Mouse (Mus musculus) adrenal gland, postnatal 14 days (tissue): Measurements from ENCODE around the gene Faap24. TPM values are rescaled to one million over a fixed set of nuclear protein-coding genes. Genes with fewer than 3 reads are reported as not detected.
A peak's percentile ranks its signal among the peaks of the same experiment; 100 is the strongest.

Source experiments
- DNase-seq: peaks from one replicate; pipeline ENCODE4 v3.0.0; 2021; ENCODE audit warnings: mixed read lengths
- long read RNA-seq, 2 experiments: library from polyadenylated mRNA; stranded (forward); transcript quantifications; one replicate each; pipeline ENCODE4 v2.0.0; 2021
- total RNA-seq: library from RNA; stranded (reverse); gene quantifications from 2 replicates; pipeline ENCODE4 v1.2.3, GENCODE M21; 2021

The Faap24 gene
- total RNA-seq = 5.6 and 8.4 TPM in 2 replicates
- long read RNA-seq, experiment 1, transcript Faap24-201 (4 exons, 1,857 nt) = major isoform, 19 of 19 reads
- long read RNA-seq, experiment 1, partial matches to known transcripts = 0 of 19 reads
- long read RNA-seq, experiment 1, other reads (novel, unspliced or antisense) = 0 of 19 reads
- long read RNA-seq, experiment 2, transcript Faap24-201 (4 exons, 1,857 nt) = major isoform, 13 of 14 reads
- long read RNA-seq, experiment 2, partial matches to known transcripts = 0 of 14 reads
- long read RNA-seq, experiment 2, other reads (novel, unspliced or antisense) = 1 of 14 reads

- DNase-seq = peak; percentile 93
These were observed at the start of gene Faap24, which contains the start of gene Cep89 for GRCm38 (mm10) chr7:35396542-35397168. Faap24 (minus strand) TSS chr7:35396836. Cep89 (plus strand) TSS chr7:35397035.

DNA sequence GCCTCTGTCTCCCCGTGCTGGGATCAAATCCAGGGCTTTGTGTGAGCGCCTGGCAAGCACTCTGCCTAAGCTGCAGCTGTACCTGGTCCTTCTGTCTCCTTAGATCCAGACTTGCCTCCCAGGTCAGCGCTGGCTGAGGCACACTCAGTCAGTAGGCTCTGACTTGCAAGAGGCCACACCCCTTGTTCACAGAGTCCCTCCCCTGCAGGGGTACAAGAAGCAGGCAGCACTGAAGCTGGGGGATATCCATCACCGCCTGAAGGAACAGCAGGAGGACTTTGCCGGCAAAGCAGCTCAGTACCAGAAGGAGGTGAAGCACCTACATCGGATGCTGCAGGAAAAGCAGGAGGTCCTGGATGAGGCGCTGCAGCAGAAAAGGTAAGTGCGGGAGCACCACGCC, 38.6 kb upstream of the Faap24 start:
- no peak for DNase-seq

DNA sequence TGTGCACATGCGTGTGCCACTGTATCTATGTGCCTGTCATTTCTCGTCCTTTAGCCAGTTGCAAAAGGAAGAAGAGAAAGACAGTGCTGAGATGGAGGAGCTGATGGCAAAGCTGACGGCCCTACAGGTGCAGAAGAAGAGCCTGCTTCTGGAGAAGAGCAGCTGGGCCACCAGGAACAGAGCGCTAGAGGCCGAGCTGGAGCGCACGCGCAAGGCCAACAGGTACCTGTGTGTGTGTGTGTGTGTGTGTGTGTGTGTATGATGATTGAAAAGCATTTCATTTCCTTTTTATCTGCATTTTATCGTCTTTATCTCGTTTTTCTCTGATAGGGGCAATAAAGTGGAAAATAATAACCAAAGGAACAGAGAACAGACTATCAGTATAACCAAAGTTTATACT, 31.5 kb upstream of the Faap24 start:
- DNase-seq = no peak

- no peak for DNase-seq
These were observed 26.4 kb upstream of the Faap24 start for GRCm38 (mm10) chr7:35423071-35423470.

GRCm38 (mm10) chr7:35416654-35416948, 20.0 kb upstream of the Faap24 start:
- no peak for DNase-seq

- peak; percentile 21 for DNase-seq
These were observed 19.4 kb upstream of the Faap24 start for GRCm38 (mm10) chr7:35415801-35416653.

- DNase-seq = peak; percentile 11
These were observed 18.6 kb upstream of the Faap24 start for GRCm38 (mm10) chr7:35415226-35415625.

- DNase-seq = no peak
These were observed 4.5 kb upstream of the Faap24 start for GRCm38 (mm10) chr7:35401169-35401568.

- peak; percentile 43 for DNase-seq
These were observed 741 bp downstream of the Faap24 start for GRCm38 (mm10) chr7:35395734-35396456.

DNA sequence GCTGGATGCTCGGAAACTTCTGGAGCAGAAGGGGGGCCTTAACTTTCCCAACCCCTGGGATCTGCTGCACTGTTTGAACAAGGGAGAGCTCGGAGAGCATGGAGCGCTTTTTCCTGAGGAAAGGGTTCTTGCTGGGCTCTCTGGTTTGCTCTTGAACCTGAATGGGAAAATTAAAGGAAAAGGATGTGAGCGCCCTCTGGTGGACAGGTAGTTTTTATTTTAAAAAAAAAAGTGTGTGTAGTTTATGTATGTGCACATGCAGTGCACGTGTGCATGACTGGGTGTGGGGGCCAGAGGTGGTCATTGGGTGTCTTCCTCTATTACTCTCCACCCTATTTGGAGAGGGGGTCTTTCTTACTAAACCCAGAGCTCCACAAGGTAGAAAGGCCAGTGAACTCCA, 3.7 kb downstream of the Faap24 start:
- DNase-seq = no peak

- no peak for DNase-seq
These were observed 7.9 kb downstream of the Faap24 start for GRCm38 (mm10) chr7:35388694-35389093.

DNA sequence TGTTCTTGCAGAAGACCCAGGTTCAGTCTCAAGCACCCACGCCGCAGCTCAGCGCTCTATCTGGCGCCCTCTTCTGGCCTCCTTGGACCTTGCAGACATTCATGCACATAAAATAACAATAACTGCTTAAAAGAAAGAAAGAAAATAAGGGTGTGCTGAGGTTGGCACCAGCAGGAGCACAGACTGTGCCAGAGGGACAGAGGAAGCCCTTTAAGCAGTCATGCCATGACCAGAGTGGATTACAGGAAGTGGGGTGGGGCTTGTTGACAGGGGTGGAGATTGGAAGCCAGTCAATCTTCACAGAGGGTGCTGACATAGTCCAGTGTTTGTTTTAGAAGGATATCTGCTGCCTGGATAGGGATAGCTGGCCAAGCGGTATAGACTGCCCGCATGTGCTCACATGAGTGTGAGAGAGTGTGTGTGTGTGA, 10.1 kb downstream of the Faap24 start:
- peak; percentile 29 for DNase-seq

DNA sequence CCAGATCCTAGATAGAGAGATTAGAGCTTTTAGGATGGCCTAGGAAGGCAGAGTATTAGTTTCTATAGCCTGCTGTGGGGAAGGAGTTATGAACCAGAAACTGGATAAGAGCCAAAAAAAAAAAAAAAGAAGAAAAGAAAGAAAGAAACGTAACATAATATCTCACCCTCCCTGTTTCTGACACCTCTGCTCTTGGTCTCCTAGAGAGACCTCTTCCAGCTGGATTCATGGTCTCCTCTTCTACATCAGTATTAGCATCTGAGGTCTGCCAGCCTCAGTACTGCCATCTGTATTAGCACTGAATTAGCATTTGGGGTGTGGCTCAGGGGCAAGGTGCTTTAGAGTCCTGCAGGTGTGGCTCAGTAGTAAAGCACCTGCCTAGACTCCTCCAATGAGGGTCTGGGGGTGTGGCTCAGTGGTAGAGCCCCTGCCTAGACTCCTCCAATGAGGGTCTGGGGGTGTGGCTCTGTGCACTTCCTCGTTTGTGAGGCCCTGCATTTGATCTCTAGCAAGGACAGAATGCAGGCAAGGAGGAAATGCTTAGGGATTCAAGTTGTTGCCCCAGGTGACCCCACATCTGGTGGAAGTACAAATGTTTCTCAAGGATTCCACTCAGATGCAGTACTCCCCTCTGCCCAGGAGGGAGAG, 13.8 kb downstream of the Faap24 start:
- DNase-seq = no peak

DNA sequence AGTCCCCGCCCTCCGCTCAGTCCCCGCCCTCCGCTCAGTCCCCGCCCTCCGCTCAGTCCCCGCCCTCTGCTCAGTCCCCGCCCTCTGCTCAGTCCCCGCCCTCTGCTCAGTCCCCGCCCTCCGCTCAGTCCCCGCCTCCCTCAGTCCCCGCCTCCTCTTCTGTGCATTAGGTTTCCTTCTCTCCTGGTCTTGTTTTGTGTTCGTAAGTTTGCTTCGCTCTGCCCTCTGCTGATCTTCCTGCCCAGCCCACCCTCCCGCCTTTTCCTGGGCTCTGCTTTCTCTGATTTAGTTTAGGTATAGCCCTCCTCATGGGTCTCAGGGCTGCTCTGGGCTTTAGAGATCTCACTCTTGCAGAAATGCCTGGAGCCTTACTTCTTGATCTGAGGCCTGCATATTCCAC, 14.8 kb downstream of the Faap24 start:
- no peak for DNase-seq

GRCm38 (mm10) chr7:35380351-35380750, 16.3 kb downstream of the Faap24 start:
- DNase-seq = peak; percentile 29

GRCm38 (mm10) chr7:35379492-35380119, 17.0 kb downstream of the Faap24 start:
- DNase-seq = peak; percentile 46

GRCm38 (mm10) chr7:35376623-35377022, 20.0 kb downstream of the Faap24 start:
- DNase-seq = no peak

DNA sequence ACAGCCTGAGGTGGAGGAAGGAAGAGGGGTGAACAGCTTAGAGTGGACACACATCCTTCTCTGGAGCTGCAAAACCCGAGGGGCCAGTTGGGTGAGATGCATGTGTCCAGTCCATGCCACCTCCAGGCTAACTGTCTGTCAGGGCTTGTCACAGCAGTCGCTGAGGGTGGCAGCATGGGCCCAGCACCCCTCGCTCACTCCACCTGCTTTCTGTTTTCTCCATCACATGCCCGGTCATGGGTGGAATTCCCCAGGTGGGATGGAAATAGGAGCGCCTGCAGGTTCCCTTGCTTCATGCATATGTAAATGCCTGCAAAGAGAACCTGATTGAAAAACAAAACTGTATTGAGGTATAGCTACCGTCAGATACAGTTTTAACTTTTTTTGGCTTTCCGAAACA, 22.4 kb downstream of the Faap24 start:
- DNase-seq = no peak

DNA sequence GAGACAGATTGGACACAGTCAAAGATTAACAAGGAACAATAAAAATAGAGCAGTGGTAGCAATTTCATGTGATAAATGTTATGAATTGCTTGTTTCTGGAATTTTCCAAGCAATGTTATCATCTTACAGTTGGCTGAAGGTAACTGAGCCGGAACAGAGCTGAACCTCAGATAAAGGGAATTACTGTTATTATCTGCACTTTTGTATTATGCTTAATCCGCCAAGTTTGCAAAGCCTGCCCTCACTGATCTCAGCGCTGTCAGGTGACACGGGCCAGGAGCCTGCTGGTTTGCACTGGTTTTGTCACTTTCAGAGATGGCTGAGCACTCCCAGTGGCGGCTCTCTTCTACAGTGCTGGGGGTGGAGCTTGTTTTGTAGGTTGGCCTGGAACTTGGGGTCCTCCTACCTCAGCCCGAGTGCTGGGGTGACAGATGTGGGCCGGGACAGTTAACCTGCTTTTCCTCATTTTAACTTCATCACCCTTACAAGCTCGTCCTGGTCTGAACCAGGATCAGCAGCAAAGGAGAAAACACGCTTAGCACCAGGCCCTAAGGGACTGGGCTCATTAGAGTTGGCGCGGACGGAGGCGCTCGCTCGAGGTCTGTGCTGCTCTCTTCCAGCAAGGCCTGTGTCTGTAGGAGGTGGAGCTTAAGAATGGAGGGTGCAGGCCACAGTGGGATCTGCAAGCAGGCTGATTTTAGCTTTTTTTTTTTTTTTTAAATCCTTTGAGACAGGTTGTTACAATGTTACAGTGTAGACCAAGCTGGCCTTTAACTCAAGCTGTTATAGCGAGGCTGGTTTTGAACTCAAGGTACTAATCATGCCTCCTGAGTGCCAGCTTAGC, 23.3 kb downstream of the Faap24 start:
- no peak for DNase-seq

GRCm38 (mm10) chr7:35372483-35373017, 24.1 kb downstream of the Faap24 start:
- DNase-seq = no peak
